Mouse (Mus musculus) midbrain, postnatal 0 days (tissue): Measurements from ENCODE around the gene Higd2a. TPM values are rescaled to one million over a fixed set of nuclear protein-coding genes. Genes with fewer than 3 reads are reported as not detected.

Experiments used
- ATAC-seq: fragments of 200-750 bp; cut with Nextera tagmentation; 2 replicates; pipeline ENCODE4 v1.8.0; 2017; ENCODE audit warnings: moderate number of reproducible peaks, mild to moderate bottlenecking, moderate TSS enrichment, moderate library complexity; ENCODE audit not compliant: low FRiP score
- DNase-seq: peaks from one replicate; pipeline ENCODE4 v3.0.0-alpha.2; 2015; ENCODE audit warnings: low spot score
- H3K27ac ChIP-seq: fragments of 300-500 bp; sonication (generic); 2 replicates; pipeline ENCODE4 v1.5.1; 2014; ENCODE audit warnings: low read depth, mild to moderate bottlenecking, low read length, mixed read lengths
- H3K27me3 ChIP-seq: fragments of 300-500 bp; sonication (generic); 2 replicates; pipeline ENCODE4 v1.6.1; 2014; ENCODE audit warnings: low read length, control low read depth, mixed read lengths; ENCODE audit not compliant: insufficient read depth
- H3K36me3 ChIP-seq: fragments of 300-500 bp; sonication (generic); 2 replicates; pipeline ENCODE4 v1.6.1; 2014; ENCODE audit warnings: low read length, control low read depth, mixed read lengths; ENCODE audit not compliant: insufficient read depth
- H3K4me1 ChIP-seq: fragments of 300-500 bp; sonication (generic); 2 replicates; pipeline ENCODE4 v1.6.1; 2014; ENCODE audit warnings: mild to moderate bottlenecking, control low read depth, antibody characterized with exemption, low read length, mixed read lengths; ENCODE audit not compliant: insufficient read depth
- H3K4me2 ChIP-seq: fragments of 300-500 bp; sonication (generic); 2 replicates; pipeline ENCODE4 v1.6.1; 2014; ENCODE audit warnings: low read depth, mild to moderate bottlenecking, low read length, mixed read lengths; ENCODE audit not compliant: poor library complexity, severe bottlenecking
- H3K4me3 ChIP-seq: fragments of 300-500 bp; sonication (generic); 2 replicates; pipeline ENCODE4 v1.5.1; 2014; ENCODE audit warnings: low read depth, mild to moderate bottlenecking, low read length, moderate library complexity
- H3K9ac ChIP-seq: fragments of 300-500 bp; sonication (generic); replicated peaks from 2 replicates; pipeline ENCODE4 v1.6.1; 2014; ENCODE audit warnings: mild to moderate bottlenecking, low read length, moderate library complexity, mixed read lengths; ENCODE audit not compliant: poor library complexity, severe bottlenecking
- H3K9me3 ChIP-seq: fragments of 300-500 bp; sonication (generic); 2 replicates; pipeline ENCODE4 v1.6.1; 2016; ENCODE audit warnings: low read length, control low read depth
- CTCF ChIP-seq: IDR thresholded peaks from 2 replicates; pipeline ENCODE4 v1.5.1; 2016; ENCODE audit warnings: antibody characterized with exemption, mild to moderate bottlenecking
- WGBS: fragments of 180-500 bp; shearing (Covaris S2); extraction: QIAGEN DNeasy Blood & Tissue Kit; methylation state at CpG from one replicate; pipeline ENCODE4 v1.1.7; 2014; 5-methylcytosine and 5-hydroxymethylcytosine counted together
- polyA plus RNA-seq: library from polyadenylated mRNA; unstranded; fragments of >200 nt; fragmentation: Nextera tagmentation; extraction: Ambion mirVana; gene quantifications from 2 replicates; pipeline ENCODE4 v1.2.1, GENCODE M21; 2015
- total RNA-seq: library from RNA; depleted of rRNA; stranded (reverse); fragments of >200 nt; gene quantifications from 2 replicates; pipeline ENCODE4 v1.2.3, GENCODE M21; 2014

Higd2a gene
- total and polyA plus RNA-seq, 2 experiments from 2014 or later: 203 to 327 TPM

- Histone ChIP-seq H3K4me3 (no peak overlapping the region), H3K27ac (no peak overlapping the region), H3K36me3 (peaks cover 53% of the 10 kb centered on the region), H3K9ac (no peak overlapping the region), H3K9me3 (no peaks in the 10 kb centered on the region), H3K4me2 (no peak overlapping the region), H3K27me3 (no peaks in the 10 kb centered on the region), H3K4me1 (no peaks in the 10 kb centered on the region)
- WGBS: 94% methylated on average over 7 of the region's 7 CpGs
- TF ChIP-seq CTCF: no peak
- ATAC-seq: no peak
- no peak for DNase-seq
Measured at GRCm38 (mm10) chr13:54560608-54561007, 29.4 kb upstream of the Higd2a start.

GRCm38 (mm10) chr13:54562562-54562961 lies 27.4 kb upstream of the Higd2a start:
- H3K4me2 ChIP-seq: no peak overlapping the region
- no peak for DNase-seq
- no peak overlapping the region for H3K27ac ChIP-seq
- no peaks in the 10 kb centered on the region for H3K27me3 ChIP-seq
- no peak for ATAC-seq
- H3K4me1 ChIP-seq: no peaks in the 10 kb centered on the region
- H3K9ac ChIP-seq: no peak overlapping the region
- TF ChIP-seq CTCF: no peak
- H3K4me3 ChIP-seq: no peak overlapping the region
- peaks cover 38% of the 10 kb centered on the region for H3K36me3 ChIP-seq
- 77% methylated on average over 7 of the region's 7 CpGs for WGBS
- H3K9me3 ChIP-seq: no peaks in the 10 kb centered on the region

- Histone ChIP-seq H3K4me1 (no peaks in the 10 kb centered on the region), H3K36me3 (peaks cover 23% of the 10 kb centered on the region), H3K4me3 (peak overlapping the region; percentile 94), H3K4me2 (peak overlapping the region; percentile 79), H3K9me3 (no peaks in the 10 kb centered on the region), H3K27me3 (no peaks in the 10 kb centered on the region), H3K27ac (peak overlapping the region; percentile 87), H3K9ac (peak overlapping the region; percentile 97)
- ATAC-seq: peak; percentile 73
- 12% methylated on average over 44 of the region's 45 CpGs for WGBS
- TF ChIP-seq CTCF: no peak
- peak; percentile 27 for DNase-seq
Measured at GRCm38 (mm10) chr13:54564232-54565200, 25.5 kb upstream of the Higd2a start.

DNA sequence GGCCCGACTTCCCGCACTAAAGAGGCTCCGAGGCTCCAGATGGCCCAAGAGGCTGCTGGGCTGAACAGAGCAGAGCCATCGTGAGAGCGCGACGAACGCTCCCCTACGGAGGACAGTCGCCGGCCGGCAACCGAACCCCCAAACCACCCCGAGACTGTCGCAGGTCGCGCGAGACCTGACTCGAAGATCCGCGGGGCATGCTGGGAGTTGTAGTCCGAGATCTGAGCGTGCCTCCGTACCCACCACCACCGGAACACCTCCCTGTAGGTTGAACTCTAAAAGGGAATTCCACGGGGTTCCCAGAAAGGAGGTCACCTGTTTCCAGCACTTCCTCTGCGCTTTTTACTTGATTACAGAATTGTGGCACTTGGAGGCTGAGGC lies 24.8 kb upstream of the Higd2a start, which contains the start of gene 4833439L19Rik:
4833439L19Rik (minus strand) TSS at position 235 of the 381 bp plus-strand sequence.
- Histone ChIP-seq H3K27ac (peak within 1 kb of the TSS; percentile 87), H3K9ac (peak within 1 kb of the TSS; percentile 97), H3K4me3 (peak within 1 kb of the TSS; percentile 94), H3K4me1 (no peaks in the 10 kb centered on the region), H3K4me2 (peak within 1 kb of the TSS; percentile 79), H3K27me3 (no peaks in the 10 kb centered on the region), H3K36me3 (peaks cover 16% of the 10 kb centered on the region), H3K9me3 (no peaks in the 10 kb centered on the region)
- ATAC-seq: peak; percentile 96
- peak; percentile 98 for DNase-seq
- no peak for TF ChIP-seq CTCF
- WGBS: under 1% methylated on average over 27 of the region's 27 CpGs

DNA sequence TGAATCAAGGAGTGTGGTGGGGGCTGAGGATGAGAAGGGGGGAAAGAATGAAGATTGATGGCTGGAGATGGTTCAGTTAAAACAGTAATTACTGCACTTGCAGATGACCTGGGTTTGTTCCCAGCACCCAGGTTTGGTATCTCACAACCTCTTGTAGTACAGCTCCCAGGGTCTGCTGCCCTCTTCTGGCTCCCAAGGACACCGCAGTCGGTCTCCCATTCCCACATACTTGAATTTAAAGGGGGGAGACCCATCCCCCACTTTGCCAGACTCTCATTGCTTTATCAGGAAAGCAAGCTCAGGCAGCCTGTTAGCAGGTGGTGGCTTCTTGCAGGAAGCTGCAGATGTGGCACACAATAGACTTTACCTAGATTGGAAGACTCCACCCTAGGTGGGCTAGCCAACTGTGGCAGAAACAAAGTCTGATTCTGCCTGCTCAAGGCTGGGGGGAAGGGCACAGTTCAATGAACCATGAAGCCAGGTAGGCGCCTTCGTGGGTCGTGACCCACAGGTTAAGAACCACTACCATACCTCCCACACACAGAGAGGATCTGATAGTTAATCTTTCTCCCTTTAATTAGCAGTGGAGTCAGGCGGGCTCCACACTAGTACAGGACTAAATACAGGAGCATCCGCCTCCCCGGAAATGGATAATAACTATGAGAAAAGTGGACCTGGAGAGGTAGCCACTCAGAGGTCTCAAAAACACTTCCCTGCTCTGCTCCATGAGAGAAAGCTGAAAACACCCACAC lies 24.2 kb upstream of the Higd2a start:
- H3K27me3 ChIP-seq: no peaks in the 10 kb centered on the region
- H3K27ac ChIP-seq: peak overlapping the region; percentile 69; the same call in 1 of the 2 replicates
- peak; percentile 54 for DNase-seq

More for the DNA sequence above, 24.2 kb upstream of the Higd2a start:
- no peaks in the 10 kb centered on the region for H3K4me1 ChIP-seq
- peak; percentile 64 for ATAC-seq
- peak; percentile 70 for TF ChIP-seq CTCF
- H3K36me3 ChIP-seq: peaks cover 11% of the 10 kb centered on the region
- no peaks in the 10 kb centered on the region for H3K9me3 ChIP-seq
- peak overlapping the region; percentile 94 for H3K4me3 ChIP-seq
- no peak overlapping the region for H3K9ac ChIP-seq
- H3K4me2 ChIP-seq: peak overlapping the region; percentile 51
- 37% methylated on average over 8 of the region's 8 CpGs for WGBS
